Mouse (Mus musculus) embryonic fibroblast, embryonic 13.5 days (primary cell): ENCODE data around the gene Mmp25.

Experiments
- CTCF ChIP-seq: IDR thresholded peaks from 2 replicates; pipeline ENCODE4 v1.5.1; 2011; ENCODE audit warnings: mild to moderate bottlenecking, control low read depth, low read length, moderate library complexity, borderline replicate concordance; ENCODE audit not compliant: insufficient read depth
- POLR2A ChIP-seq: IDR thresholded peaks from 2 replicates; pipeline ENCODE4 v1.6.1; 2011; ENCODE audit warnings: low read depth, mild to moderate bottlenecking, control low read depth, low read length, moderate library complexity

DNA sequence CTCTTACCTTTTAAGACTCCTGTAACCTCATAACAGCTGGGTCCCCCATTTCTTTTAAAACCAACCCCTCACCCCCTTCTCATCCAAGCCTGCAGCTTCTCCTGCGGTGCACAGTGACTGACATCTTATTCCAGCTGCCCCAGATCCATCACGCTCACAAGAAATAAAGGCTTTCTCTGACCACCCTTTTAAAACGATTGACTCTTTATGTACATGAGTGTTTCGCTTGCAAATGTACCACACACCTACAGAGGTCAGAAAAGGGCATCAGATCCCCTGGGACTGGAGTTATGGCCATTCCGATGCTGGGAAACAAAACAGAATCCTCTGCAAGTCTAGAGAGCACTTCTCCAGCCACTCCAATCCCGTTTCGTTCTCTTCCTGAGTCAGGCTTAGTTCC lies 17.3 kb downstream of the Mmp25 start:
- no peak for TF ChIP-seq POLR2A
- no peak for TF ChIP-seq CTCF
